Mouse (Mus musculus) stomach, postnatal 0 days (tissue): ENCODE data around the gene Birc6.

Experiments
- CTCF ChIP-seq: IDR thresholded peaks from 2 replicates; pipeline ENCODE4 v1.5.1; 2016; ENCODE audit warnings: antibody characterized with exemption, low read depth, mild to moderate bottlenecking, moderate library complexity
- EP300 ChIP-seq: optimal IDR thresholded peaks from 2 replicates; pipeline ENCODE3; 2016; ENCODE audit warnings: antibody characterized with exemption

DNA sequence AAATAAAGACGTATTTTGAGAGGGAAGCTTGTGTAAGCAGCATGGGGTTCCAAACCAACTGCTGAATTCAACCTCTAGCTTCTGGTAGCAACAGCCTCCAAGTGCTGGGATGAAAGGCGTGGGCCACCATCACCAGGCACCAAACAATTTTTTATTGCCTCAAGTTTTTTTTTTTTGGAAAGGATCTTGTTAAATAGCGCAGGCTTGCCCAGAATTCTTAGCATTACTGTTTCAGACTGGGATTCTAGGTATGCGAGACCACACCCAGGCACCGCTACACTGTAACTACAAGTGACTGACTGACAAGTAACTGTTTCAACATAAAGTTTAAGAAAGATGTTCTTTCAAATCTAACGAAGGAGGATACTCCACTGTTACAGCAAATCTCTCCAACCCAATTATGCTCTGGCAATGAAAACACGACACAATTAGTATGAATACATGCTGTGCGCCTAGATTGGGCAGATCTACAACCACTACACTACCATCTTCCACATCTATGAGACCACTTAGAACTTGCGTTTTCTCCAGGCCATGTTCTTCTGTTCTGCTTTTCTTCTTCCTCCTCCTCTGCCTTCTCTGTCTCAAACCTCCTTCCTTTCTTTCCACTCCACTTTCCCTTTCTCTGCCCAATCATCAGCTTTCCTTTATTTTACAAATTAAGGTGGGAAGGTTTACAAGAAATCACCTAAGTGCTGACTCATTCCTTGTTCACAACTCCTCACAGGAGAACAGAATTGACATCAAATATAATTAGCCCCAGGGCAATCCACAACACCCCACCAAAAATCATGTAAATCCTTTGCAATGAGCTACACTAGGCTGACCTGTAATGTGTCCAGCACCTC, 1.1 kb upstream of the Birc6 start:
- no peak for TF ChIP-seq CTCF
- no peak for TF ChIP-seq EP300
